Mouse (Mus musculus) CH12.LX (cell line): Measurements from ENCODE around the gene Pin4. TPM values are rescaled to one million over a fixed set of nuclear protein-coding genes. Genes with fewer than 3 reads are reported as not detected.

Source experiments
- DNase-seq: peaks from one replicate; pipeline ENCODE4 v3.0.0-alpha.2; 2013; ENCODE audit errors: extremely low read depth
- H3K27ac ChIP-seq: 2 replicates; pipeline ENCODE4 v1.5.1; 2012; ENCODE audit warnings: low read depth, mild to moderate bottlenecking, control low read depth, moderate library complexity; ENCODE audit not compliant: insufficient read depth
- H3K27me3 ChIP-seq: replicated peaks from 2 replicates; pipeline ENCODE3; 2012; ENCODE audit warnings: inconsistent platforms
- H3K36me3 ChIP-seq, 2 experiments: replicated peaks in 1 of 2; 2 replicates each; pipeline versions ENCODE3 to v1.6.1; 2012; ENCODE audit warnings: inconsistent platforms in 1 of 2, low read length in 1 of 2, mild to moderate bottlenecking in 1 of 2, mixed read lengths in 1 of 2, moderate library complexity in 1 of 2; ENCODE audit not compliant: control insufficient read depth in 1 of 2, insufficient read depth in 1 of 2
- H3K4me1 ChIP-seq, 2 experiments: 2 replicates each; pipeline ENCODE4 v1.6.1; 2012; ENCODE audit warnings: inconsistent platforms in 1 of 2, moderate library complexity in 1 of 2; ENCODE audit not compliant: insufficient read depth in 2 of 2, control insufficient read depth in 1 of 2
- H3K4me2 ChIP-seq: 2 replicates; pipeline ENCODE4 v1.6.1; 2012; ENCODE audit warnings: low read depth, mild to moderate bottlenecking, control low read depth; ENCODE audit not compliant: poor library complexity, insufficient read depth, severe bottlenecking
- H3K4me3 ChIP-seq, 3 experiments: fragments of 150-350 bp in 1 of 3; sonication (generic) in 1 of 3; replicated peaks in 1 of 3; 2 replicates each; pipeline versions ENCODE3 to v1.5.1; 2011 to 2012; ENCODE audit warnings: low read depth in 2 of 3, low read length in 2 of 3, mild to moderate bottlenecking in 2 of 3, moderate library complexity in 2 of 3, control low read depth in 1 of 3, improper control_type of control experiment in 1 of 3, inconsistent platforms in 1 of 3, mixed read lengths in 1 of 3; ENCODE audit not compliant: poor library complexity in 1 of 3
- H3K79me2 ChIP-seq: replicated peaks from 2 replicates; pipeline ENCODE4 v1.6.1; 2012; ENCODE audit warnings: mild to moderate bottlenecking, moderate library complexity; ENCODE audit not compliant: control insufficient read depth, poor library complexity, insufficient read depth, severe bottlenecking; ENCODE audit errors: extremely low read depth
- H3K9ac ChIP-seq: 2 replicates; pipeline ENCODE4 v1.6.1; 2012; ENCODE audit warnings: low read depth, mild to moderate bottlenecking, control low read depth, moderate library complexity; ENCODE audit not compliant: insufficient read depth
- H3K9me3 ChIP-seq: replicated peaks from 2 replicates; pipeline ENCODE3; 2012; ENCODE audit warnings: low read length, inconsistent platforms, mixed read lengths
- CTCF ChIP-seq, 2 experiments: IDR thresholded peaks in 1 of 2; conservative IDR thresholded peaks in 1 of 2; 2 replicates each; pipeline ENCODE4 v1.5.1; 2011 to 2012; ENCODE audit warnings: low read depth in 2 of 2, low read length in 2 of 2, improper control_type of control experiment in 1 of 2, inconsistent platforms in 1 of 2, mild to moderate bottlenecking in 1 of 2, moderate library complexity in 1 of 2
- ELF1 ChIP-seq: IDR thresholded peaks from 2 replicates; pipeline ENCODE4 v1.6.1; 2014; ENCODE audit warnings: low read depth, mild to moderate bottlenecking, inconsistent platforms, low read length, improper control_type of control experiment
- JUND ChIP-seq: conservative IDR thresholded peaks from 2 replicates; pipeline ENCODE4 v1.6.1; 2011; ENCODE audit warnings: low read depth, low read length, improper control_type of control experiment
- MAX ChIP-seq: IDR thresholded peaks from 2 replicates; pipeline ENCODE4 v1.6.1; 2011; ENCODE audit warnings: low read length, improper control_type of control experiment
- MEF2A ChIP-seq: IDR thresholded peaks from 2 replicates; pipeline ENCODE4 v1.6.1; 2014; ENCODE audit warnings: low read depth, mild to moderate bottlenecking, inconsistent platforms, low read length, improper control_type of control experiment, borderline replicate concordance
- RAD21 ChIP-seq: IDR thresholded peaks from 2 replicates; pipeline ENCODE4 v1.6.1; 2011; ENCODE audit warnings: low read depth, mild to moderate bottlenecking, low read length, improper control_type of control experiment, moderate library complexity
- TBP ChIP-seq: conservative IDR thresholded peaks from 2 replicates; pipeline ENCODE4 v1.6.1; 2011; ENCODE audit warnings: low read depth, low read length, improper control_type of control experiment
- TCF12 ChIP-seq: IDR thresholded peaks from 2 replicates; pipeline ENCODE4 v1.6.1; 2014; ENCODE audit warnings: low read depth, mild to moderate bottlenecking, inconsistent platforms, low read length, improper control_type of control experiment
- dilution Hi-C: fragments of 300-500 bp; cut with MboI; formaldehyde crosslinking; loops from 2 replicates; pipeline ENCODE4 v1.14.3; 2020; ENCODE audit warnings: low sequenced_read_pairs; ENCODE audit not compliant: extremely low pct_unique_long_range_greater_than_20kb, extremely low pct_ligation_motif_present
- in situ Hi-C: fragments of 300-500 bp; cut with MboI; formaldehyde crosslinking; loops from 3 replicates; pipeline ENCODE4 v1.14.3; 2019; ENCODE audit warnings: low sequenced_read_pairs, low pct_ligation_motif_present, low pct_unique_long_range_greater_than_20kb, mixed read lengths
- polyA plus RNA-seq: library from polyadenylated mRNA; unstranded; fragments of >175 nt; gene quantifications from 2 replicates; pipeline ENCODE4 v1.2.1, GENCODE M21; 2012; ENCODE audit warnings: low read depth; ENCODE audit not compliant: insufficient read length
- total RNA-seq, 2 experiments: library from RNA; depleted of rRNA; stranded (reverse); fragments of 300-350 nt in 1 of 2; fragments of >200 nt in 1 of 2; gene quantifications; 2 replicates each; pipeline ENCODE4 v1.2.3; 2012 to 2014

Gene Pin4
- total and polyA plus RNA-seq, 3 experiments = 53.4 to 66.2 (median 62.0) TPM

GRCm38 (mm10) chrX:102157423-102157791, 38.2 kb downstream of the Pin4 start:
- peak overlapping the region; percentile 57; the same call in 1 of the 2 replicates for H3K27ac ChIP-seq
- TF ChIP-seq CTCF (conservative IDR thresholded peaks at IDR 0.05 in 1 of 2, IDR thresholded peaks at IDR 0.05 in 1 of 2; ENCODE audit: low read depth in 2 of 2, low read length in 2 of 2) (0 out of 4 replicates have a peak, but pooled peaks of 1 of the 2 experiments have one; percentile 6), JUND (no peak)
- H3K4me3 ChIP-seq = peak overlapping the region in 2 of 3 experiments; percentile 32 to 35
- H3K9me3 ChIP-seq = no peaks in the 10 kb centered on the region
- no peaks in the 10 kb centered on the region for H3K4me1 ChIP-seq
- no peak for DNase-seq
- H3K27me3 ChIP-seq = no peaks in the 10 kb centered on the region
- H3K4me2 ChIP-seq = peak overlapping the region; percentile 67
- H3K36me3 ChIP-seq = peaks cover 0 to 10% of the 10 kb centered on the region in 2 experiments
- H3K79me2 ChIP-seq = peaks cover 18% of the 10 kb centered on the region
- dilution Hi-C loops = no loop called here
- H3K9ac ChIP-seq = no peak overlapping the region; the same call in 1 of the 2 replicates
- in situ Hi-C loops = no loop called here

DNA sequence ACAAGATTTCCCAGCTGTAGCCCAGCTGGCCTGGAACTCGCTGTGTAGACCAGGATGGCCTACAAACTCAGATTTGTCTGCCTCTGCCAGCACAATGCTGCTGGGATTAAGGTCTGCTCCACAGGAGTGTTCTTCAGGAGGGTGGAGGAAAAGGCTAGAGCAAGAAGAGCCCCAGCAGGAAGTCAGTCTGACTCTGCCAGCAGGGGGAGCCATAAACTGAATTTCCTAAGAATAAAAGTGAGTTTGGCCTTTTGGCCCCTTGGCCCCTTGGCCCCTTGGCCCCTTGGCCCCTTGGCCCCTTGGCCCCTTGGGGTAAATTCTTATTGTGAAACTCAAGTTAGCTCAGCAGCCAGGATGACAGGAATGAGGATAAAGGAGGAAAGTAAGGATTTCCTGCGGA, 40.5 kb downstream of the Pin4 start:
- Histone ChIP-seq H3K27me3 (no peaks in the 10 kb centered on the region), H3K4me1 (no peaks in the 10 kb centered on the region), H3K79me2 (peaks cover 13% of the 10 kb centered on the region), H3K9ac (no peak overlapping the region), H3K4me3 (no peak overlapping the region), H3K4me2 (no peak overlapping the region), H3K36me3 (no peaks in the 10 kb centered on the region), H3K27ac (no peak overlapping the region), H3K9me3 (no peaks in the 10 kb centered on the region)
- dilution Hi-C loops (no loop called here), in situ Hi-C loops (no loop called here)
- no peak for DNase-seq
- TF ChIP-seq CTCF (conservative IDR thresholded peaks at IDR 0.05 in 1 of 2, IDR thresholded peaks at IDR 0.05 in 1 of 2; ENCODE audit: low read depth in 2 of 2, low read length in 2 of 2) (peak in 1 of 2 experiments; percentile 51; a peak in 2 of 4 replicates), ELF1 (no peak)

- Histone ChIP-seq H3K9ac (no peak overlapping the region), H3K9me3 (no peaks in the 10 kb centered on the region), H3K79me2 (peaks cover 7% of the 10 kb centered on the region), H3K4me3 (no peak overlapping the region), H3K4me2 (no peak overlapping the region), H3K4me1 (no peaks in the 10 kb centered on the region), H3K27me3 (no peaks in the 10 kb centered on the region), H3K27ac (no peak overlapping the region), H3K36me3 (no peaks in the 10 kb centered on the region)
- DNase-seq = no peak
- no peak for TF ChIP-seq MAX
- no peak for TF ChIP-seq CTCF (conservative IDR thresholded peaks at IDR 0.05 in 1 of 2, IDR thresholded peaks at IDR 0.05 in 1 of 2; ENCODE audit: low read depth in 2 of 2, low read length in 2 of 2)
- TF ChIP-seq ELF1 = no peak
- no peak for TF ChIP-seq TBP
- no peak for TF ChIP-seq TCF12
- dilution Hi-C loops (no loop called here), in situ Hi-C loops (no loop called here)
Observed at GRCm38 (mm10) chrX:102160528-102160927, 41.3 kb downstream of the Pin4 start.

- TF ChIP-seq RAD21 = peak; percentile 6
- no peak for TF ChIP-seq MEF2A
- peak in 1 of 2 experiments; percentile 36; a peak in 2 of 4 replicates for TF ChIP-seq CTCF (conservative IDR thresholded peaks at IDR 0.05 in 1 of 2, IDR thresholded peaks at IDR 0.05 in 1 of 2; ENCODE audit: low read depth in 2 of 2, low read length in 2 of 2)
- no peak overlapping the region for H3K4me3 ChIP-seq
- H3K27me3 ChIP-seq = no peaks in the 10 kb centered on the region
- no peak overlapping the region for H3K27ac ChIP-seq
- H3K4me2 ChIP-seq = no peak overlapping the region
- in situ Hi-C loops = no loop called here
- no peak overlapping the region for H3K9ac ChIP-seq
- dilution Hi-C loops = no loop called here
- H3K79me2 ChIP-seq = no peaks in the 10 kb centered on the region
- DNase-seq = no peak
- H3K4me1 ChIP-seq = no peaks in the 10 kb centered on the region
- H3K9me3 ChIP-seq = no peaks in the 10 kb centered on the region
- H3K36me3 ChIP-seq = no peaks in the 10 kb centered on the region
Observed at GRCm38 (mm10) chrX:102163096-102163495, 43.8 kb downstream of the Pin4 start.
